Mouse (Mus musculus) midbrain, embryonic 11.5 days (tissue): Measurements from ENCODE around the gene Mtr. TPM values are rescaled to one million over a fixed set of nuclear protein-coding genes. Genes with fewer than 3 reads are reported as not detected.

ENCODE experiments used
- ATAC-seq: fragments of 200-750 bp; cut with Nextera tagmentation; 2 replicates; pipeline ENCODE4 v1.8.0; 2017; ENCODE audit warnings: moderate TSS enrichment, moderate library complexity; ENCODE audit not compliant: low FRiP score
- DNase-seq: peaks from one replicate; pipeline ENCODE4 v3.0.0; 2015; ENCODE audit warnings: low spot score; ENCODE audit errors: missing footprints
- H3K27ac ChIP-seq: fragments of 300-500 bp; sonication (generic); 2 replicates; pipeline ENCODE4 v1.5.1; 2014; ENCODE audit warnings: low read depth, low read length
- H3K27me3 ChIP-seq: fragments of 300-500 bp; sonication (generic); 2 replicates; pipeline ENCODE4 v1.6.1; 2014; ENCODE audit warnings: mild to moderate bottlenecking, low read length, moderate library complexity, mixed read lengths; ENCODE audit not compliant: control insufficient read depth, insufficient read depth
- H3K36me3 ChIP-seq: fragments of 300-500 bp; sonication (generic); 2 replicates; pipeline ENCODE4 v1.6.1; 2014; ENCODE audit warnings: mild to moderate bottlenecking, low read length, moderate library complexity, mixed read lengths; ENCODE audit not compliant: control insufficient read depth, insufficient read depth
- H3K4me1 ChIP-seq: fragments of 300-500 bp; sonication (generic); 2 replicates; pipeline ENCODE4 v1.6.1; 2014; ENCODE audit warnings: low read length; ENCODE audit not compliant: control insufficient read depth, insufficient read depth
- H3K4me2 ChIP-seq: fragments of 300-500 bp; sonication (generic); 2 replicates; pipeline ENCODE4 v1.6.1; 2014; ENCODE audit warnings: mild to moderate bottlenecking, moderate library complexity
- H3K4me3 ChIP-seq: fragments of 300-500 bp; sonication (generic); 2 replicates; pipeline ENCODE4 v1.5.1; 2014; ENCODE audit warnings: low read depth, low read length
- H3K9ac ChIP-seq: fragments of 300-500 bp; sonication (generic); 2 replicates; pipeline ENCODE4 v1.6.1; 2014; ENCODE audit warnings: low read length
- H3K9me3 ChIP-seq: fragments of 300-500 bp; sonication (generic); 2 replicates; pipeline ENCODE4 v1.6.1; 2016; ENCODE audit warnings: low read length; ENCODE audit not compliant: control insufficient read depth
- WGBS: fragments of 180-500 bp; shearing (Covaris S2); extraction: QIAGEN DNeasy Blood & Tissue Kit; methylation state at CpG from one replicate; pipeline ENCODE4 v1.1.7; 2014; 5-methylcytosine and 5-hydroxymethylcytosine counted together
- polyA plus RNA-seq: library from polyadenylated mRNA; unstranded; fragments of >200 nt; fragmentation: Nextera tagmentation; extraction: Ambion mirVana; gene quantifications from 2 replicates; pipeline ENCODE4 v1.2.1, GENCODE M21; 2014

Gene Mtr
- polyA plus RNA-seq, 1 experiment from 2014 or later: 13.5 TPM

GRCm38 (mm10) chr13:12283826-12284225 lies 25.9 kb upstream of the Mtr start:
- ATAC-seq (no peak), DNase-seq (no peak)
- H3K27me3 ChIP-seq: no peaks in the 10 kb centered on the region
- no peak overlapping the region for H3K9ac ChIP-seq
- no peak overlapping the region for H3K27ac ChIP-seq
- H3K9me3 ChIP-seq: no peaks in the 10 kb centered on the region
- WGBS: 80% methylated on average over 3 of the region's 3 CpGs
- H3K4me1 ChIP-seq: no peaks in the 10 kb centered on the region
- H3K4me2 ChIP-seq: no peak overlapping the region
- no peak overlapping the region for H3K4me3 ChIP-seq
- H3K36me3 ChIP-seq: no peaks in the 10 kb centered on the region

DNA sequence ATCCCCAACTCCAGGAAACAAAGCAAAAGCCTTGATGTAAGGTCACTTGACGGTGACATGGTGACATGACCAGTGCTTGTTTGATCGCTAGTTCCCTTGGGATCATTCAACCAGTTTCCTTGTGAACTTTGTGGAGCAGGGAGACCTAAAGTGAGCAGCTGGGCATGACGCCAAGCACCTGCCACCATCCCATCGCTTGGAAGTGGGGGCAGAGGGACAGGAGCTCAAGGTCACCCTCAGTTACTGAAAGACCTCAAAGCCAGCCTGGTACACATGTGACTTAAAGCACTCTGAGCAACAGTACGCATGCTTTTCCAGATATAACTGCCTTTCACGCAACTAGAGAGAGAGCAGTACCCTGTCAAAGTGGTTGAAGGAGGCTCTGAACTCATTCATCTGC lies 16.8 kb upstream of the Mtr start:
- Histone ChIP-seq H3K4me3 (no peak overlapping the region), H3K9ac (no peak overlapping the region), H3K4me1 (no peaks in the 10 kb centered on the region), H3K27ac (no peak overlapping the region), H3K36me3 (no peaks in the 10 kb centered on the region), H3K9me3 (no peaks in the 10 kb centered on the region), H3K27me3 (no peaks in the 10 kb centered on the region), H3K4me2 (no peak overlapping the region)
- 76% methylated on average over 6 of the region's 6 CpGs for WGBS
- ATAC-seq (no peak), DNase-seq (no peak)

GRCm38 (mm10) chr13:12274220-12274619 lies 16.3 kb upstream of the Mtr start:
- H3K36me3 ChIP-seq: no peaks in the 10 kb centered on the region
- H3K4me3 ChIP-seq: no peak overlapping the region
- H3K27ac ChIP-seq: no peak overlapping the region
- no peaks in the 10 kb centered on the region for H3K9me3 ChIP-seq
- no peak for DNase-seq
- no peaks in the 10 kb centered on the region for H3K4me1 ChIP-seq
- 80% methylated on average over 4 of the region's 4 CpGs for WGBS
- no peak overlapping the region for H3K9ac ChIP-seq
- no peaks in the 10 kb centered on the region for H3K27me3 ChIP-seq
- H3K4me2 ChIP-seq: no peak overlapping the region
- ATAC-seq: no peak

DNA sequence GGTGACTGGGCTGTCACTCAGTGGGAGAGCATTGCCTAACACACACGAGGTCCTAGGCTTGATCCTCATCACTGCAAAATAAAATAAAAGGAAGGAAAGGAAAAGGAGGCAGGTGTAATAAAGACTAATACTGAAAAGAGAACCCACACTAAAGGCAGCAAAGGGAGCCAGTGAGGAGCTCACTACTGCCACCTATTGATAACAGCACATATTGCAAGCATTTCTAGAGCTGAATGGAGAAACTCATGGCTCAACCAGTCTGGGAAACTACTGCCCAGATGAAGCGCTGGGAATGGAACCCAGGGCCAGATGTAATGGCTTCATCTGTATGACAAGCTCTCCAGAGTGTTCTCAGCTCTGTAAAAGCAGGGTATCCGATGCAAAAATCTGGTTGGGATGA lies 15.0 kb upstream of the Mtr start:
- no peaks in the 10 kb centered on the region for H3K9me3 ChIP-seq
- H3K27ac ChIP-seq: no peak overlapping the region
- no peaks in the 10 kb centered on the region for H3K36me3 ChIP-seq
- H3K27me3 ChIP-seq: no peaks in the 10 kb centered on the region
- H3K4me3 ChIP-seq: no peak overlapping the region
- ATAC-seq: no peak
- WGBS: 60% methylated on average over 3 of the region's 3 CpGs
- no peak overlapping the region for H3K4me2 ChIP-seq
- no peaks in the 10 kb centered on the region for H3K4me1 ChIP-seq
- H3K9ac ChIP-seq: no peak overlapping the region
- peak; percentile 93 for DNase-seq

DNA sequence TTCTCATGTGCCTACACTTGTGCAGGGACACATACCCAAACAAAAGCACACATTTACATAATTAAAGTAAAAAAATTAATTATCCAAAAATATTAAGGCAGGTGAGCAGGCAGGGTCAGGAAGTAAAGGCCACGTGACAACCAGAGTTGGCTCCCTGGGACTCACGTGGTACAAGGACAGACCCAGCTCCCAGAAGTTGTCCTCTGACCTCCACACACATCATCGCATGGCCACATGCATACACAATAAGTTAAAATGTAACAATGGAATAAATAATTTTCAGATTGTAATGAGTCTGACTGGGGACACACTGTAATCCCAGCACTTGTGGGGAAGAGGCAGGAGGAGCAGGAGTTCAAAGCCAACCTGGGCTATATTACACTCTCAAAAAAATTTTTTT lies 10.1 kb upstream of the Mtr start:
- Histone ChIP-seq H3K36me3 (no peaks in the 10 kb centered on the region), H3K27ac (no peak overlapping the region), H3K27me3 (no peaks in the 10 kb centered on the region), H3K4me1 (no peaks in the 10 kb centered on the region), H3K4me2 (no peak overlapping the region), H3K9me3 (no peaks in the 10 kb centered on the region), H3K4me3 (no peak overlapping the region), H3K9ac (no peak overlapping the region)
- no peak for DNase-seq
- ATAC-seq: no peak
- 95% methylated on average over 3 of the region's 3 CpGs for WGBS

- DNase-seq: no peak
Observed at GRCm38 (mm10) chr13:12267097-12267496, 9.2 kb upstream of the Mtr start.

GRCm38 (mm10) chr13:12263996-12264395 lies 6.1 kb upstream of the Mtr start:
- Histone ChIP-seq H3K27me3 (no peaks in the 10 kb centered on the region), H3K4me1 (no peaks in the 10 kb centered on the region), H3K4me2 (no peak overlapping the region), H3K4me3 (no peak overlapping the region), H3K9ac (no peak overlapping the region), H3K27ac (no peak overlapping the region), H3K36me3 (no peaks in the 10 kb centered on the region), H3K9me3 (no peaks in the 10 kb centered on the region; the same call in 1 of the 2 replicates)
- no peak for ATAC-seq
- DNase-seq: no peak
- WGBS: 72% methylated on average over 6 of the region's 6 CpGs

More at GRCm38 (mm10) chr13:12267097-12267496, 9.2 kb upstream of the Mtr start:
- H3K36me3 ChIP-seq: no peaks in the 10 kb centered on the region
- no peak overlapping the region for H3K4me2 ChIP-seq
- H3K9me3 ChIP-seq: no peaks in the 10 kb centered on the region
- no peaks in the 10 kb centered on the region for H3K4me1 ChIP-seq
- H3K27me3 ChIP-seq: no peaks in the 10 kb centered on the region
- H3K9ac ChIP-seq: no peak overlapping the region
- H3K4me3 ChIP-seq: no peak overlapping the region
- H3K27ac ChIP-seq: no peak overlapping the region
- 66% methylated on average over 3 of the region's 3 CpGs for WGBS
- no peak for ATAC-seq

GRCm38 (mm10) chr13:12261505-12261904 lies 3.6 kb upstream of the Mtr start:
- no peak overlapping the region for H3K4me3 ChIP-seq
- ATAC-seq (no peak), DNase-seq (peak; percentile 82)
- no peak overlapping the region for H3K4me2 ChIP-seq
- H3K36me3 ChIP-seq: no peaks in the 10 kb centered on the region
- no peaks in the 10 kb centered on the region; the same call in 1 of the 2 replicates for H3K9me3 ChIP-seq
- no peaks in the 10 kb centered on the region for H3K4me1 ChIP-seq
- H3K9ac ChIP-seq: no peak overlapping the region
- H3K27ac ChIP-seq: no peak overlapping the region
- H3K27me3 ChIP-seq: no peaks in the 10 kb centered on the region

DNA sequence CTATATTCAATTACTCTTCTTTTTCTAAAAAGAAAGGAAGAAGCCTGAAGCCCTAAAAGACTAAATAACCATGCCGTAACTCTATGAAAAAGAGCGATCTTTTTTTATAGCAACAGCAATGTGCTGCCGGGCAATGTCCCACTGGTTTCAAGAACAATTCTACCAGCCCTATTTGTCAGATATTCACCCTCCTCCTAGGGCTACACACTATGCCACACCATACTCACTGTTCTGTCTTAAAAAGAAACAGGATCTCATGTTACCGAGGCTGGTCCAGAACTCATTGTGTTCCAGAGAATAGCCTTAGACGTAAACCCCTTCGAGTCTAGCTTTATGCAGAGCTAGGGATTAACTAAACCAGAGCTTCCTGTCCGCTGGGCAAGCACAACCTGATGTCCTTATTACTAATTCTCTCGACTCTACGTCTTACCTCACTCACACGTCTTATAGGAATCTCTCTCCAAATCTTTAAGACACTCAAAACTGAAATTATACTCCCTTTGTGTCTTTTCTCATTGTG lies 982 bp downstream of the Mtr start:
- H3K4me2 ChIP-seq: peak overlapping the region; percentile 60
- ATAC-seq (no peak), DNase-seq (peak; percentile 91)
- H3K27me3 ChIP-seq: no peaks in the 10 kb centered on the region
- WGBS: 8% methylated on average over 10 of the region's 10 CpGs
- H3K9ac ChIP-seq: peak overlapping the region; percentile 82
- H3K4me3 ChIP-seq: peak overlapping the region; percentile 77
- H3K36me3 ChIP-seq: no peaks in the 10 kb centered on the region
- peaks cover 4% of the 10 kb centered on the region; the same call in 1 of the 2 replicates for H3K4me1 ChIP-seq
- no peak overlapping the region for H3K27ac ChIP-seq
- no peaks in the 10 kb centered on the region; the same call in 1 of the 2 replicates for H3K9me3 ChIP-seq
